Mouse (Mus musculus) 3134 (cell line): ENCODE measurements around the gene Auts2.

Experiments used
- DNase-seq: peaks from one replicate; pipeline ENCODE4 v3.0.0-alpha.2; 2011; ENCODE audit warnings: low spot score; ENCODE audit not compliant: insufficient read length; ENCODE audit errors: extremely low read depth

The Auts2 gene

GRCm38 (mm10) chr5:132201077-132201645 lies 342.0 kb downstream of the Auts2 start:
- DNase-seq, result no peak

GRCm38 (mm10) chr5:132200595-132200994 lies 342.5 kb downstream of the Auts2 start:
- no peak for DNase-seq

GRCm38 (mm10) chr5:132195048-132195533 lies 348.1 kb downstream of the Auts2 start:
- peak; percentile 2 for DNase-seq

- DNase-seq, result no peak
These were observed 353.0 kb downstream of the Auts2 start for GRCm38 (mm10) chr5:132190190-132190589.

- DNase-seq, result no peak
These were observed 356.5 kb downstream of the Auts2 start for GRCm38 (mm10) chr5:132186659-132187058.

- DNase-seq, result no peak
These were observed 356.9 kb downstream of the Auts2 start for GRCm38 (mm10) chr5:132186221-132186620.

GRCm38 (mm10) chr5:132184395-132185095 lies 358.6 kb downstream of the Auts2 start:
- no peak for DNase-seq

- no peak for DNase-seq
These were observed 361.1 kb downstream of the Auts2 start for GRCm38 (mm10) chr5:132182077-132182476.

GRCm38 (mm10) chr5:132170010-132170409 lies 373.1 kb downstream of the Auts2 start:
- no peak for DNase-seq

GRCm38 (mm10) chr5:132168805-132169204 lies 374.3 kb downstream of the Auts2 start:
- no peak for DNase-seq

- no peak for DNase-seq
These were observed 374.9 kb downstream of the Auts2 start for GRCm38 (mm10) chr5:132168224-132168623.

- DNase-seq, result no peak
These were observed 376.6 kb downstream of the Auts2 start for GRCm38 (mm10) chr5:132166559-132166958.

GRCm38 (mm10) chr5:132163960-132164359 lies 379.2 kb downstream of the Auts2 start:
- no peak for DNase-seq

GRCm38 (mm10) chr5:132162206-132162533 lies 381.0 kb downstream of the Auts2 start:
- no peak for DNase-seq

- DNase-seq, result no peak
These were observed 381.6 kb downstream of the Auts2 start for GRCm38 (mm10) chr5:132161338-132162205.

GRCm38 (mm10) chr5:132144181-132144580 lies 399.0 kb downstream of the Auts2 start:
- no peak for DNase-seq

- no peak for DNase-seq
These were observed 402.3 kb downstream of the Auts2 start for GRCm38 (mm10) chr5:132140816-132141215.

- DNase-seq, result no peak
These were observed 407.0 kb downstream of the Auts2 start for GRCm38 (mm10) chr5:132135941-132136663.

GRCm38 (mm10) chr5:132131948-132132347 lies 411.2 kb downstream of the Auts2 start:
- no peak for DNase-seq

- DNase-seq, result no peak
These were observed 412.6 kb downstream of the Auts2 start for GRCm38 (mm10) chr5:132130577-132130976.

- no peak for DNase-seq
These were observed 416.5 kb downstream of the Auts2 start for GRCm38 (mm10) chr5:132126626-132127025.
